Mouse (Mus musculus): ENCODE data around the gene Dab1. TPM values are rescaled to one million over a fixed set of nuclear protein-coding genes. Genes with fewer than 3 reads are reported as not detected.
A peak's percentile ranks its signal among the peaks of the same experiment; 100 is the strongest.

Dab1 gene
- polyA plus RNA-seq, 1 experiment from 2014 or later = 66.3 TPM

GRCm38 (mm10) chr4:104514568-104515000 is 895.4 kb downstream of the Dab1 start:
- Histone ChIP-seq H3K27me3 (no peaks in the 10 kb centered on the region), H3K9me3 (no peaks in the 10 kb centered on the region), H3K4me1 (peaks cover 15% of the 10 kb centered on the region), H3K27ac (replicated peaks) (no peak overlapping the region), H3K9ac (replicated peaks) (no peak overlapping the region), H3K36me3 (no peaks in the 10 kb centered on the region), H3K4me3 (peak overlapping the region; percentile 29), H3K4me2 (replicated peaks) (peak overlapping the region; percentile 41)
- peak; percentile 82 for ATAC-seq (ENCODE audit: low FRiP score, low read depth)
- 1% methylated on average over 10 of the region's 10 CpGs for WGBS

DNA sequence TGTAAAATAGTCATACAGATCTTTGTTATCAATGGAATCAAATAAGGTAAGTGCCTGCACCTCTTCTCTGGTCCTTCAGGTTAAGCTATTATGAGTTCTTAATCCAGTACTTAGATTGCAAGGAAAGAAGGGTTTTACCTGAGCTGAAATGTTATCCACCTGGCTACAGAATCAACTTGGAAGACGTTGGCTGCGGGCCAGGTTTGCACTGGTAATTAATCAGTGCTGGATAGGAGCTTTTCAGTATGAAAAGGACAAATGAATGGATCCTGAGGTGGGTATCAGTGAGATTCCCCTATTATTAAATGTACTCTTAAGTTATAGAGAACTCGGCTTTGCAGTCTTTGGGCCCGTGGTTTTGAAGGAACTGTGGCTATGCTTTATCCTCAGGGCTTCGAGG is 896.5 kb downstream of the Dab1 start:
- Histone ChIP-seq H3K9ac (replicated peaks) (no peak overlapping the region), H3K36me3 (no peaks in the 10 kb centered on the region), H3K27ac (replicated peaks) (no peak overlapping the region), H3K4me1 (peaks cover 13% of the 10 kb centered on the region), H3K27me3 (no peaks in the 10 kb centered on the region), H3K9me3 (no peaks in the 10 kb centered on the region), H3K4me3 (no peak overlapping the region), H3K4me2 (replicated peaks) (no peak overlapping the region)
- ATAC-seq (ENCODE audit: low FRiP score, low read depth) = no peak
- WGBS = 68% methylated on average over 5 of the region's 5 CpGs

DNA sequence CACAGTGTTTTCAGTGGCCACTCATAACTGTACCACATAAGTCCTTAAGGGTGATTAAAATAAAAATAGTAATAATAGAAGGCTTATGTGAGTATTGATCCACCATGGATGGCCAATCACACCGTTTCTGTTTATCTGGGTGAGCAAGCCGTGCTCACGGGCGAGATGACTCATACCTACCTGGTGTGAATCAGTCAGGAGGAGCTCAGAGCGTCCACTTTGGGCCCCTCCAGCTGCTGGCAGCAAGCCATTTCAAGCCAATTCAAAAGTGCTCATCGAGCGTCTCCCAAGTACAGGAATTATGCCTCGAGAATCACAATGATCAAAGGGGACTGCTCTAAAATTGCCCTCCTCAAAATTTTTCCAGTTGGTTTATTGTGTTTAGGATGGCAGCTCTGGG is 903.2 kb downstream of the Dab1 start:
- Histone ChIP-seq H3K27me3 (no peaks in the 10 kb centered on the region), H3K9me3 (no peaks in the 10 kb centered on the region), H3K4me3 (no peak overlapping the region), H3K9ac (replicated peaks) (no peak overlapping the region), H3K4me1 (peaks cover 17% of the 10 kb centered on the region), H3K27ac (replicated peaks) (no peak overlapping the region), H3K4me2 (replicated peaks) (no peak overlapping the region), H3K36me3 (no peaks in the 10 kb centered on the region)
- no peak for ATAC-seq (ENCODE audit: low FRiP score, low read depth)
- 60% methylated on average over 8 of the region's 8 CpGs for WGBS

DNA sequence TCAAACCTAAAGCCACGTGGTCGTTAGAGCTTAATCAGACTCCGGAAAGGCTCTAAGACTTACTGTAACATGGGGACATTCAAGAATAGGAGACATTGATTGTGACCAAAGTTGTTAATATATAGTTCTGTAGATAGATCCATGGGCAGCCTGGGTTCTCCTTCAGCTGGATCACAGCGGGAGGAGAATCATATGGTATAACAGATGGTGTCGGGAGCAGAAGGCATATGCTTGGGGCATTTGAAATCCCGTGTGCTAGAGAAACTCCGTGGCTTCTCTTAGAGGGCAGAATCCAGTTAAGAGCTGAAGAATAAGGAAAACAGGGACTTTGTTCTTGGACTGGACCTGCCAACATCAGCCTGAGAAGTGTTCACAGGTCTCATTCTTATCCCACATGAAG is 904.6 kb downstream of the Dab1 start:
- 84% methylated on average over 7 of the region's 7 CpGs for WGBS
- Histone ChIP-seq H3K9me3 (no peaks in the 10 kb centered on the region), H3K4me2 (replicated peaks) (no peak overlapping the region), H3K9ac (replicated peaks) (no peak overlapping the region), H3K27ac (replicated peaks) (no peak overlapping the region), H3K4me3 (no peak overlapping the region), H3K4me1 (peaks cover 17% of the 10 kb centered on the region), H3K36me3 (no peaks in the 10 kb centered on the region), H3K27me3 (no peaks in the 10 kb centered on the region)
- ATAC-seq (ENCODE audit: low FRiP score, low read depth) = no peak

DNA sequence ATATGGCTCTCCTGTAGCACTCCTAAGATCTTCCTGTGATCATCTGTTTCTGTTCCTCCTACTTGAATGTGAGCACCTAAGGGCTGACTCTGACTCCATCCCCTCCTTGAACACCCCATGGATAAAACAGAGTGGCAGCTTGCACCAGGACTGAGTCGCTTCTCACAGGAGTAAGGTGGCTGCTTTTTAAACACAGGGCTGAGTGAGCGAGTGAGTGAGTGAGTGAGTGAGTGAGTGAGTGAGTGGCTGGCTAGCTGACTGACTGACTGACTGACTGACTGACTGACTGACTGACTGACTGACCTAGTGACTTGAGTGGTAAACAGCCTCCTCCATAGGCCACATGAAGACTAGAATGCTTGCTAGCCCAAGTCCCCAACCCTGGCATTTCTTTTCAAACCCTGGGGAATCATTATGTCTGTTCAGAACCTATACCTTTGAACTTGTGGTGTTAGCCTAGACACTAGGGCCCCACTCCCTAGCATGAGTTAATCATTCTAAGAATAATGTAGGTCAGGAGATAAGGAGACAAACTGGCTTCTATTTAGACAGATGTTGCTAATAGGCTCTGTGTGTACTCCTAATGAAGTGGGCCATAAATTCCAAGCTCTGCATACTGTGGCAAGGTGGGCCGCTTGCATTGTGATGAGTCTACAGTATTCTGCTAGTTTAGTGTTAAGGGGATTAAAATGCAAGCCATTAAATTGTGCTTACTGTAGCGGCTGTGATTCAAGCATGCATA is 910.9 kb downstream of the Dab1 start:
- Histone ChIP-seq H3K4me1 (no peaks in the 10 kb centered on the region), H3K36me3 (no peaks in the 10 kb centered on the region), H3K9ac (replicated peaks) (no peak overlapping the region), H3K27me3 (no peaks in the 10 kb centered on the region), H3K27ac (replicated peaks) (no peak overlapping the region), H3K9me3 (no peaks in the 10 kb centered on the region), H3K4me3 (no peak overlapping the region), H3K4me2 (replicated peaks) (no peak overlapping the region)
- WGBS = 90% methylated on average over 4 of the region's 4 CpGs
- ATAC-seq (ENCODE audit: low FRiP score, low read depth) = no peak

GRCm38 (mm10) chr4:104532846-104533245 is 913.7 kb downstream of the Dab1 start:
- Histone ChIP-seq H3K36me3 (no peaks in the 10 kb centered on the region), H3K4me1 (no peaks in the 10 kb centered on the region), H3K27ac (replicated peaks) (no peak overlapping the region), H3K9ac (replicated peaks) (no peak overlapping the region), H3K9me3 (no peaks in the 10 kb centered on the region), H3K27me3 (no peaks in the 10 kb centered on the region), H3K4me3 (no peak overlapping the region), H3K4me2 (replicated peaks) (no peak overlapping the region)
- WGBS = 88% methylated on average over 4 of the region's 4 CpGs
- ATAC-seq (ENCODE audit: low FRiP score, low read depth) = no peak

DNA sequence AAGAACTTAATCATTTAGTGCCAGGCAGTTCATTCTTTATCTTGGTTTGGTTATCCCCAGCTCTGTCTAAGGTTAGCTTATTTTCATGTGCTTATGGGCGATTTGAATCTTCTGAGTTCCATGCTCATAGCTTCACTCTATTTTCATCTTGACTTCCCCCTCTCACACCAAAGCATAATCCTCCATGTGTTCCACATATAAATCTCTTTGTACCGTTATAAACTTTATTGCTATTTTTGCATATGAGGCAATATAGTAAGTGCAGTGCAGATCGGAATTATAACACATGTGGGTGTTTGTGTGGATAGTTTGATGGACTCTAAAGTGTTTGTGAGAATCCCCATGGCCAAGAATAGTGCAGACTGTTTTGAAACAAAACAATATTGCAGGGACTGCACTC is 919.3 kb downstream of the Dab1 start:
- WGBS = 89% methylated on average over 3 of the region's 3 CpGs
- no peak overlapping the region for H3K9ac ChIP-seq (replicated peaks)

DNA sequence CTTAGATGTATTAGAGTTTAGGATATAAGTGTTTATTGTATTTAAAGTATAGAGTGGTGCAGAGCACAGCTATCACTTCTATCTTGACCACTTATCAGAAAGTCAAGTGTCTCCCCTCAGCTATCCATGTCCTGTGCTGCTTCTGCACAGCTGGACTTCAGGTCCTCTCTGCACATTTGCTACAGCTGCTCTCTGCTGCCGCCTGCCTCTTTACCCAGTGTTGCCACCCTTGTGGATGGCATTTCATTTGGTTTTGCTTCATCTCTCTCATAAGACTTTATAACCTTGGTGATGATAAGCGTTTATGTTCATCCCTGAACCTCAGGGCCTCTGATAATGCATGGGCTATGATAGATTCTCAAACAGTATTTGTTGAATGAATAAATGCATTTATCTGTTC is 919.9 kb downstream of the Dab1 start:
- no peak for ATAC-seq (ENCODE audit: low FRiP score, low read depth)
- no peaks in the 10 kb centered on the region for H3K36me3 ChIP-seq
- no peaks in the 10 kb centered on the region for H3K27me3 ChIP-seq
- no peaks in the 10 kb centered on the region for H3K4me1 ChIP-seq
- no peak overlapping the region for H3K27ac ChIP-seq (replicated peaks)
- no peaks in the 10 kb centered on the region for H3K9me3 ChIP-seq
- H3K4me2 ChIP-seq (replicated peaks) = no peak overlapping the region
- H3K9ac ChIP-seq (replicated peaks) = no peak overlapping the region
- H3K4me3 ChIP-seq = no peak overlapping the region
- 86% methylated on average over 2 of the region's 2 CpGs for WGBS

More for the DNA sequence above, 919.3 kb downstream of the Dab1 start:
- H3K4me2 ChIP-seq (replicated peaks) = no peak overlapping the region
- no peaks in the 10 kb centered on the region for H3K27me3 ChIP-seq
- no peak overlapping the region for H3K27ac ChIP-seq (replicated peaks)
- H3K4me1 ChIP-seq = no peaks in the 10 kb centered on the region
- ATAC-seq (ENCODE audit: low FRiP score, low read depth) = no peak
- H3K36me3 ChIP-seq = no peaks in the 10 kb centered on the region
- no peaks in the 10 kb centered on the region for H3K9me3 ChIP-seq
- H3K4me3 ChIP-seq = no peak overlapping the region

GRCm38 (mm10) chr4:104547091-104547490 is 927.9 kb downstream of the Dab1 start:
- Histone ChIP-seq H3K27ac (replicated peaks) (no peak overlapping the region), H3K9ac (replicated peaks) (no peak overlapping the region), H3K4me1 (peaks cover 14% of the 10 kb centered on the region; the same call in 1 of the 2 replicates), H3K9me3 (no peaks in the 10 kb centered on the region), H3K4me2 (replicated peaks) (no peak overlapping the region), H3K4me3 (no peak overlapping the region), H3K27me3 (0 out of 2 replicates have a peak, but pooled peaks cover 3% of the 10 kb centered on the region), H3K36me3 (no peaks in the 10 kb centered on the region)
- ATAC-seq (ENCODE audit: low FRiP score, low read depth) = no peak
- 54% methylated on average over 5 of the region's 5 CpGs for WGBS

- ATAC-seq (ENCODE audit: low FRiP score, low read depth) = no peak
- Histone ChIP-seq H3K27me3 (0 out of 2 replicates have a peak, but pooled peaks cover 3% of the 10 kb centered on the region), H3K9me3 (no peaks in the 10 kb centered on the region), H3K36me3 (no peaks in the 10 kb centered on the region), H3K27ac (replicated peaks) (no peak overlapping the region), H3K9ac (replicated peaks) (no peak overlapping the region), H3K4me3 (no peak overlapping the region), H3K4me2 (replicated peaks) (no peak overlapping the region), H3K4me1 (peaks cover 15% of the 10 kb centered on the region; the same call in 1 of the 2 replicates)
- WGBS = 100% methylated on average over 1 of the region's 1 CpGs
Measured at GRCm38 (mm10) chr4:104548287-104548686, 929.1 kb downstream of the Dab1 start.

- Histone ChIP-seq H3K27me3 (0 out of 2 replicates have a peak, but pooled peaks cover 3% of the 10 kb centered on the region), H3K9me3 (no peaks in the 10 kb centered on the region), H3K4me1 (peaks cover 30% of the 10 kb centered on the region), H3K36me3 (no peaks in the 10 kb centered on the region), H3K4me2 (replicated peaks) (no peak overlapping the region), H3K27ac (replicated peaks) (no peak overlapping the region), H3K4me3 (no peak overlapping the region), H3K9ac (replicated peaks) (no peak overlapping the region)
- 78% methylated on average over 4 of the region's 4 CpGs for WGBS
- no peak for ATAC-seq (ENCODE audit: low FRiP score, low read depth)
Measured at GRCm38 (mm10) chr4:104550581-104551205, 931.5 kb downstream of the Dab1 start.

- peaks cover 37% of the 10 kb centered on the region for H3K4me1 ChIP-seq
- 0 out of 2 replicates have a peak, but pooled peaks cover 3% of the 10 kb centered on the region for H3K27me3 ChIP-seq
- H3K9ac ChIP-seq (replicated peaks) = no peak overlapping the region
- H3K4me3 ChIP-seq = no peak overlapping the region
- no peak overlapping the region for H3K27ac ChIP-seq (replicated peaks)
- no peaks in the 10 kb centered on the region for H3K9me3 ChIP-seq
- WGBS = 90% methylated on average over 17 of the region's 17 CpGs
- ATAC-seq (ENCODE audit: low FRiP score, low read depth) = no peak
- H3K4me2 ChIP-seq (replicated peaks) = no peak overlapping the region
- no peaks in the 10 kb centered on the region for H3K36me3 ChIP-seq
Measured at GRCm38 (mm10) chr4:104551390-104552070, 932.4 kb downstream of the Dab1 start.
